ENCODE assay signal across 15 mouse cellular contexts in the genomic region with DNA sequence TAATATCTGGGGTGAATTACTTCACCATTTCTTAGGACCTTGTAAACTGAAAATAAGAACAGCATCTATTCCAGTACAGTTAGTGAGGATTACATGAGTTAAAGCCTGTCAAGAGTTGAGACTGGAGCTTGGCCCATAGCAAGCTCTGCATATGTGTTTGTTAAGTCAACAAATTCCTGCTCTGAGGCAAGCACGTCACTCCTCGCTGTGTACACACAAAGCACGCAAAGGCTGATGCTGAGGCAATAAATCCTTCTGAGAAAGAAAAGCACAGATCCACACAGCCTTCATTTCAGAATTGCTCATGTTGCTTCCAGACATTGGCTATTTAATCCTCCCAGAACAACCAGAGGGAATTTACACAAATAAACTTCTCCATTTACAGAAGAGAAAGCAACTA.
A peak's percentile ranks its signal among the peaks of the same experiment; 100 is the strongest.
DNase-seq lines count a peak whose midpoint lies in the region; ATAC-seq and TF ChIP-seq lines count a peak whose summit lies in the region.
"Had no signal": no experiment of that assay in that cellular context is flagged by ENCODE, and none has a peak within 500 bp of the region (broad histone marks: within the 10 kb centered on the region; RNA-seq: fewer than 3 reads in every experiment).

No protein-coding gene starts in this region.

- H3K9ac ChIP-seq in liver, postnatal 0 days (replicated peaks): no peak overlapping the region
- H3K9ac ChIP-seq in forebrain, embryonic 12.5 days: no peak overlapping the region

- TF ChIP-seq CTCF in kidney, adult 2 months (conservative IDR thresholded peaks at IDR 0.05; ENCODE audit: insufficient read depth, insufficient read length, low read depth, low read length): no peak
- TF ChIP-seq CTCF in liver, postnatal 0 days (IDR thresholded peaks at IDR 0.05; ENCODE audit: low read depth): no peak

- no peak overlapping the region for H3K4me3 ChIP-seq in kidney, adult 2 months (ENCODE audit: insufficient read depth, low read depth, low read length)
- H3K4me3 ChIP-seq in liver, postnatal 0 days (ENCODE audit: low read depth, low read length): no peak overlapping the region
- no peak overlapping the region for H3K4me3 ChIP-seq in forebrain, embryonic 12.5 days (replicated peaks)
- H3K4me3 ChIP-seq: megakaryocyte, embryonic 14.5 days had no signal

- no peaks in the 10 kb centered on the region for H3K4me1 ChIP-seq in kidney, adult 2 months (ENCODE audit: control insufficient read depth, insufficient read depth, low read length)
- no peaks in the 10 kb centered on the region for H3K4me1 ChIP-seq in liver, postnatal 0 days (ENCODE audit: insufficient read depth)
- H3K4me1 ChIP-seq in forebrain, embryonic 12.5 days: no peaks in the 10 kb centered on the region
- H3K4me1 ChIP-seq: megakaryocyte, embryonic 14.5 days had no signal

- peak; percentile 78; the same call in 1 of the 2 replicates for ATAC-seq in liver, postnatal 0 days
- no peak for ATAC-seq in megakaryocyte, adult 5-6 weeks (ENCODE audit: poor library complexity, severe bottlenecking)
- no peak for ATAC-seq in forebrain, embryonic 12.5 days (ENCODE audit: low FRiP score)
- ATAC-seq in erythroblast, adult 5-6 weeks (replicated peaks; ENCODE audit: low FRiP score, poor library complexity, severe bottlenecking): no peak
- ATAC-seq: Patski had no signal

- TF ChIP-seq EP300 in liver, postnatal 0 days (IDR thresholded peaks at IDR 0.05; ENCODE audit: low read depth): no peak

- no peaks in the 10 kb centered on the region for H3K36me3 ChIP-seq in kidney, adult 2 months (ENCODE audit: control insufficient read depth, insufficient read depth, low read length)
- no peaks in the 10 kb centered on the region for H3K36me3 ChIP-seq in liver, postnatal 0 days (replicated peaks; ENCODE audit: insufficient read depth, low read length)
- no peaks in the 10 kb centered on the region for H3K36me3 ChIP-seq in forebrain, embryonic 12.5 days (replicated peaks)

- no peak overlapping the region for H3K27ac ChIP-seq in kidney, adult 2 months (ENCODE audit: insufficient read depth, low read depth, low read length)
- H3K27ac ChIP-seq in liver, postnatal 0 days (ENCODE audit: low read depth): no peak overlapping the region
- no peak overlapping the region for H3K27ac ChIP-seq in forebrain, embryonic 12.5 days

- peak; percentile 15 for DNase-seq in kidney, adult 2 months
- no peak for DNase-seq in kidney, adult 11 months
- DNase-seq in urinary bladder, postnatal 36 days (ENCODE audit: low spot score in 2 of 2): peak; percentile 31
- no peak for DNase-seq in urinary bladder, postnatal 25 days (ENCODE audit: low spot score)
- peak; percentile 15 for DNase-seq in liver, postnatal 0 days
- DNase-seq: adrenal gland, adult 8-10 months; cerebellum, adult 11 months; heart, adult 11 months; heart, postnatal 14 days; right cerebral cortex, adult 18-20 months had no signal

- H3K9me3 ChIP-seq in liver, postnatal 0 days (ENCODE audit: low read length): no peaks in the 10 kb centered on the region
- no peaks in the 10 kb centered on the region for H3K9me3 ChIP-seq in forebrain, embryonic 12.5 days

- no peaks in the 10 kb centered on the region for H3K27me3 ChIP-seq in kidney, adult 2 months (replicated peaks; ENCODE audit: control insufficient read depth, insufficient read depth, low read length)
- H3K27me3 ChIP-seq in liver, postnatal 0 days (ENCODE audit: insufficient read depth, low read length): no peaks in the 10 kb centered on the region
- H3K27me3 ChIP-seq in forebrain, embryonic 12.5 days: no peaks in the 10 kb centered on the region
- H3K27me3 ChIP-seq: megakaryocyte, embryonic 14.5 days; Patski had no signal

- no peak overlapping the region for H3K4me2 ChIP-seq in liver, postnatal 0 days (ENCODE audit: low read depth, low read length)
- H3K4me2 ChIP-seq in forebrain, embryonic 12.5 days: no peak overlapping the region

- WGBS in kidney, adult 2 months: 29% methylated on average over 3 of the region's 3 CpGs
- 50% methylated on average over 3 of the region's 3 CpGs for WGBS in liver, postnatal 0 days (ENCODE audit: insufficient replicate concordance)
- WGBS in forebrain, embryonic 12.5 days: 77% methylated on average over 3 of the region's 3 CpGs

- no peak for TF ChIP-seq POLR2A in kidney, adult 2 months (IDR thresholded peaks at IDR 0.05; ENCODE audit: low read depth, low read length)

Comparison
In these comparisons a context has a peak if more than half of its experiments do, and no peak if none do; other contexts are left out.
1. DNase-seq: peak in kidney, adult 2 months (single experiment), urinary bladder, postnatal 36 days (2 of 2) and liver, postnatal 0 days (single experiment); none in kidney, adult 11 months (single experiment) and urinary bladder, postnatal 25 days (single experiment).